Mouse (Mus musculus): Measurements from ENCODE around the gene Dzip1.

Gene Dzip1

DNA sequence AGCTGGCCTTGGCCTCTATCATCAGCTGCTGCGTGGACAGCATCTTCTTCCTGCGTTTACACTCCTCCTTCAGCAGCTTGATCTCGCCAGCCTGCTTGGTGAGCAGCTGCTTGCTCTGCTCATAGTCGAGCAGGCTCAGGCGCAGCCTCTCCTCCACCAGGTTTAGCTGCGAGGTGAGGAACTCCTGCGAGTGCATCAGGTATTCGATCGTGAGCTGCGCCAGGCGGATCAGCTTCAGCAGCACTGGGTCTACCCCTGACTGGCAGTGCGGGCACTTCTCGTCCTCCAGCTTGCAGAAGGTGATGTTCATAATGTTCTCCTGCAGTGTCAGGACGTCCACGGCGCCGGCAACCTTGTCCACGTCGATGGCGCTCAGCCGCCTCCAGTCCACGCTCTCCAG is 3.0 kb downstream of the Dzip1 start:
- no peak for DNase-seq

GRCm38 (mm10) chr14:118920654-118921053 is 4.6 kb downstream of the Dzip1 start:
- no peak for DNase-seq

- DNase-seq: no peak
Measured at GRCm38 (mm10) chr14:118919025-118919424, 6.2 kb downstream of the Dzip1 start.

DNA sequence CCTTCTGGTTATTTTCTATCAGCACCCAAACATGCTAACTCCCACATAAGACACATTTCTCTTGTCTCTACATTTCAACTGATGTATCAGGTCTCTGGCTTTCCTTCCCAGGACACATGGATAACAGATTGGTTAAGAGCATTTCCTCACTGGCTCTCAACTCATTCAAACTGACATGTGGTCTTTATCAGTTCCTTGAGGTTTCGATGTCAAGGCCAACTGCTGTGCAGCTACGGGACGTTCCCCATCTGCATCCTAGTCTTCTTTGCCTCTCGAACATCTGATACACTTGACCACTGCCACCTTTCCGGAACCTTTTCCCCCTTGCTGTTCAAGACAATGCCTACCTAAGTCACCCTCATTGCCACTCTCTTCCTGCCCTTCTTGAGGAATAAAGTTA is 11.6 kb downstream of the Dzip1 start:
- DNase-seq: no peak

DNA sequence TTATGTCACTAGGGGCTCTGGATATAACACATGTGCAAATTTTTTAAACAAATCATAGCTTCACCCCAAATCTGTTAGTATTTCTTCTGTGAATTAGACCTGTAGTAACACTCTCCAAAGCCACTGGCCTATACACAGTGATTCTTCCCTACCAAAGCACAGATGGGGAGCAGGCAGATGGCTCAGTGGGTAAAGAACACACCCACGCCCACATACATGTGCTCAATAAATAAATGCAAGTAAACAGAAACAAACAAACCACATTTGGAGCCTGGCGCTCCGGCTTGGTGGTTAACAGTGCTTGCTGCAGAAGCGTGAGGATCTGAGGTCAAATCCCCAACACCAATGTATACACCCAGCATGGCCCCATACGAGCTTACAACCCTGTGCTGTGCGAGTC is 13.7 kb downstream of the Dzip1 start:
- no peak for DNase-seq

GRCm38 (mm10) chr14:118910332-118911222 is 14.7 kb downstream of the Dzip1 start:
- peak; percentile 73 to 79 for DNase-seq

DNA sequence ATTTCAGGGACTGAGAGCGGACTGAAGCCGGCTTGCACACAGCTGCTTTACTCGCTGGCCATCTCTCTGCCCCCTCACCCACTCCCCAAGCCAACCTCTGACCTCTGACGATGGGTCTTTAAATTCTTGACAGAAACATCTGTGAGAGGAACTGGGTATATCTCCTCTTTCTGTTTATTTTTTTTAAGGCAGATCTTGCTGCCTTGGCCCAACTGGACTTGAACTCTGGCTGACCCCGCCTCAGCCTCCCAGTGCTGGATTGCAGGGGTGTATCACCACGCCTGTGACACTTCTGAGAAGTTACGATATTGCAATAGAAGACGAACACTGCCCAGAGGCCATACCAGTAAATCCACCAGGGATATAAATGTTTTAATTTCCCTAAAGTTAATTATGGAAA is 15.4 kb downstream of the Dzip1 start:
- peak; percentile 58 to 64 for DNase-seq

DNA sequence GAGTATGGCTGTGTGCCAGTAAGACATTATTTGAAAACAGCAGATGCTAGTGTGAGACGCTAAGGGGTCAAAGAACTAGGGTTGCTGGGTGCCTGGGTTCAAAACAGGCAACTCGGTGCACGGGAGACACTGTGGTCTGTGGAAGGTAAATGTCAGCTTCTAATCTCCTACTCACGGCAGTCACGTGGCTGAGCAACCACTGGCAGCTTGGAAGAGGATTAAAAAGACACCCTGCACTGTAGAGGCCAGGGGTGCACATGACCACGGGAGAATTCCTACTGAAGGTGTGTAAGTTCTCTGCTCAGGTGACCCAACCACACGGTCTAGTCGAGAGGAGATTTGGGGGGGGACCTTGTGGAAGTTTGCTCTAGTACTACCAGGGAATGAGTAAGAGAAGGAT is 17.7 kb downstream of the Dzip1 start:
- no peak for DNase-seq

DNA sequence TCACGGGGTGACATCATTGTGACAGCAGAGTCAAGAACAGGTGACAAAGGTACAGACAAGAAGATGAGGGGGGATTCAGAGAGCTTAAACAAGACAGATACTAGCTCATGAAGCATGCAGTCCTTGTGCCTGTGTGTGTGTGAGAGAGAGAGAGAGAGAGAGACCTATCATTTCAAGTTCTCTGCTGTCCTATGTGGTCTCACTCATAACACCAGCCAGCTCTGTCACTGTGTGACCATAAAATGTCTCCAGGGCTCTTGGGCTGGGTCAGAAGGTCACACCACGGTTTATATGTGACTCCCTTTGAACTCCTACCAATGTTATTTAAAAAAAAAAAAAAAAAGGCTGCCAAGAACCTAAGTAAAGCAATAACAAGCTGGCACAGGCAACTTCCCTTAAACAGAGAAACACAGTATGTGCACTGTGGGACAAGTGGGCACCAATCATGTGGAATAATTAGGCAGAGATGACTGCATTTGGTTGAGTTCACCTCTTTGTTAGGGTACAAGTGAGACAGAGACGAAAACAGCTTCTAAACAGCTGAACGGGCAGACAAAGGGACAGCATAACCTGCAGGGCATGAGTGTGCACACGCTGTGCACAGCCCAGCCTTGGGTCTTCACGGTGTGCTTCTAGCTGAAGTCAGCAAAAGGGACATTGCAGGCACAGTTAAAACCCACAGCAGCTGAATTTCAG is 21.2 kb downstream of the Dzip1 start:
- no peak for DNase-seq

DNA sequence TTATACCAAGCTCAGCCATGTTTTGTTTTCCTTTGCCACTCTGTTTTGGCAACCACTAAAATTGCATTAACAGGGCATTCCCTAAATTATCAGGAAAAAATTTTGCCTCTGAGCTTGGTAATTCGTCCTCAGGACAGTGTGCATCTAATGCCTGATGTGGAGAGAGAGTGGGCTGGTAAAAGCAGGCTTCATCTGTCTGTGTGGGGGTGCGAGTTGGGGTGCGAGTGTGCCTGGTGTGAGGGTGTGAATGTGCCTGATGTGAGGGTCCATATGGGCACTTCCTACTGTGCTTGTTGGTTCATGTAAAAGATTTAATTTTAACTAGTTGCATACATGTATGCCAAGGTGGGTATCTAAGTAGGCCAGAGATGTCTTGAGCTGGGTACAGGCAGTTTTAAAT is 21.9 kb downstream of the Dzip1 start:
- no peak for DNase-seq

DNA sequence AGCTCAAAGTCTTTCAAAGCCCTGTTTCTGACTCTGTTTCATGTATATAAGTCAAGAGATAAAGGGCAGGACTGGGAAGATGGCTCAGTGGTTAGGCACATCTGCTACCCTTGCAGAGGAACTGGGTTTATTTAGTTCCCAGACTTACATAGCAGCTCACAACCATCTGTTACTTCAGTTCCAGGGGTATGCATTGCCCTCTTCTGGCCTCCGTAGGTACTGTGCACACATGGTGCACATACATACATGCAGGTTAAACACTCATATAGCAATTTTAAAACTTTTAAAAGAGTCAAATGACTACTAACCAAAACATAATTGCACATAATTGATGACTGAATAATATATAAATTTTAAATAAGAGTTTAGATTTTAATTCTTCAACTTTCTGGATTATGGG is 24.3 kb downstream of the Dzip1 start:
- DNase-seq: no peak

GRCm38 (mm10) chr14:118899940-118900339 is 25.3 kb downstream of the Dzip1 start:
- DNase-seq: peak in 1 of 2 experiments; percentile 13

DNA sequence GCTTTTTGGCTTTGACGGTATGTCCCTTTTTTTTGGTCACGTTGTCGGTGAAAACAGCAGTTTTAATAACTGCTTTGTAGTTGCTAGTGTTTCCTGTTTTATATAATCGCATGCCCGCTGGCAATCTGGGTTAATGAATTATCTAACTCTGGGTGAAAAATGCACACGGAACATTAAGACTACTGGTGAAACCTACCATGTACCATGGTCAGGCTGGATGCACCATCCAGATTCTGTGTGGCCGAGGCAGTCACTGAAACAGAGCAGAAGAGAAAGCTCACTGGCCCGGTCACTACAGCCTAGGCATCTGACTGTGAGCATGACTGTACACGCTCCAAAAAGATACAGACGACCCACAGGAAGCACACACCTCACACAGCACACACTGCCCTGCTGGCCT is 29.6 kb downstream of the Dzip1 start:
- DNase-seq: no peak

GRCm38 (mm10) chr14:118895228-118895627 is 30.0 kb downstream of the Dzip1 start:
- no peak for DNase-seq

DNA sequence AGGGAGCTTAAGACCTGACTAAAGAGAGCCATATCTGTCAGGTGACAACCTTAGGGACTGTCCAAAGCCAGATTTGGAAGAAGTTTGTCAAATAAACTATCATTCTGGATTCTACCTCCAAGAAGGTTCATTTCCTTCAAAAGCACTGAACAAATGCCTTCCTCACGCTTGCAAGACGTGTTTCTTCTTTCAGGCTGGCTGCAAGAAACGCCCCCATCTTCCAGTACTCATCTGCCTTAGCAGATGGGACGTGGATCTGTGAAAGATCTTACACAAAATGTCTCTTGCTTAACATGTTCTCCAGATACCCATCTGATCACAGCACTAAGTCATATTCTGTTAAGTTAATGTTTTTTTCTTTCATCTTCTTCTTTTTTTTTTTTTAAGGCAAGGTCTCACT is 35.2 kb downstream of the Dzip1 start:
- DNase-seq: no peak

- no peak for DNase-seq
Measured at GRCm38 (mm10) chr14:118884250-118884556, 41.1 kb downstream of the Dzip1 start.

DNA sequence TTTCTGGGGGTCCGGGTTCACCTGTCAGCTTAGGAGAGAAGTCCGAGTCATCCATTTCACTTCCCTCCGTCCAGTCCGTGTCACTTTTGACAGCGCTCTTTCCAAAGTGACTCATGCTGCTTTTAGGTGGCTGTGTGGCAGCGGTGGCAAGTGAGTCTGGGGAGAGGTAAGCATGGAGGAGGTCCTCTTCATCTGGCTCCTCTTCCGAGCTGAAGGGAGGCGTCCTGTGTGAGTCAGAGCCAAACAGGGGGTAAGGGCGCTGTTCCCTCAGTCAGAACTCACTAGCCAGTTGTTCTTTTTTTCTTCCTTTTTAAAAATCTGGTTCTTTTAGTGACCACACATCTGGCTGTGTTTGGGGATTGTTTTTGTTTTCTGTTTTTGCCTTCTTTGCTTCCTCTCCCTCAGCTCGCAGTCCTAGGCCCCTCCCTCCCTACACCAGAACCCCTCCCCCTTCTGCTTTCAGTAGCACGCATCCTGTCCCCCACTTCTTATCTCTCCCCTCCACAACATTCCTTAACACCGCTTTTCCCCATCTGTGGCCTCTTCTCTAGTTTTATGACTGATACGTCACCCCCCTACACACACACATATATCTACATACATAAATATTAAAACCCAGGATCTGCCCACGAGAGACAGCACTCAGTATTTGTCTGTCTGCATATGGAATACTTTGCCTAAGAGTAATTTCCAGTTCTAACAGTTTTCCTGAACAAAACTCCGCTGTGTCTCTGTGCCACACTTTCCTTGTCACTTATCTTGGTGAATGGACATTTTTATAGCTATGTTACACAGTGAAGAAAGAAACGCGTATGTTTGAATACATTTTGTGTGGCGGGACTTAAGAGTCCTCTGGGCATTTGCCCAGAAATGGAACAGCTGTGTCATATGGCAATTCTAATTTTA is 41.7 kb downstream of the Dzip1 start:
- DNase-seq: no peak

DNA sequence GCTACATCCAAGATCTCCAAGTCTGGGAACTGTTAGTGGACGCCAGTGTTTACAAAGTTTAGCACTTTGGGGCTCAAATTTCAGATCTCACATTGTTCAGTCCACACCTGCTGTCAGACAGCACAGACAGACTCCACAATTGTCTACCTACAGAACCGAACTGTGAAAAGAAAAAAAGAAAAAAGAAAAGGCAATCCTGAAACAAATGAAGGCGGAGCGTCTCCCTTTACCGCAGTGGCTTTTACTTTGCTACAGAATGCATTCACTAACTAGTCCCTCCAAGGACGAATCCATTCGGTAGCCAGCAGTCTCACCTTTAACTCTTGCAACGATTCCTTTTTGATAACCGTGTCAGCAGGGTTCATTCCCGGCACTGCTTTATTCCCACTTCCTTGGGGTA is 44.6 kb downstream of the Dzip1 start:
- no peak for DNase-seq

DNA sequence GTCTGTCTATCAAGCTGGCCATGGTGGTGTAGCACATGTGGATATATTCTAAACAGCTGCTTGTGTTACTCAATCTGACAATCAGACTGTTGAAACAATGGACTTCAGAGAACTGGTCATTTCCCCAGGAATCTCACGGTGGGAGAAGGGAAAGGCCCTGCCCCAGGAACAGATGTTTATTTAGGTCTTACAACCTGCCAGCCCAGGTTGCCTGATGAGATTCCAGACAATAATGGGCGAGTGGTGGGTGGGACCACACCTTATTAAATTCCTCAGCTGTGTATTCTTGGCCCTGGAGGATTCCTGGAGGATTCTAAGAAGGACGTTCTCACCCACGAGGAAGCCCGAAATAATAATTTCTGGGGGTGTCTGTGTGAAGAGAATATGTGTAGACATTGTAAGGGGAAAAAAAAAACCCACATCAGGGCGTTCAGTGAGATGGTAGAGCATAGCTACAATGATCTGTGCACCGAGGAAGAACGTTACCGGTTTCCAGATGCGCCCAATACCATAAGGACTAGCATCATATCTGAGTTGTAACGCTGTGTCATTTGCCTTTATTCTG is 46.8 kb downstream of the Dzip1 start:
- DNase-seq: no peak

DNA sequence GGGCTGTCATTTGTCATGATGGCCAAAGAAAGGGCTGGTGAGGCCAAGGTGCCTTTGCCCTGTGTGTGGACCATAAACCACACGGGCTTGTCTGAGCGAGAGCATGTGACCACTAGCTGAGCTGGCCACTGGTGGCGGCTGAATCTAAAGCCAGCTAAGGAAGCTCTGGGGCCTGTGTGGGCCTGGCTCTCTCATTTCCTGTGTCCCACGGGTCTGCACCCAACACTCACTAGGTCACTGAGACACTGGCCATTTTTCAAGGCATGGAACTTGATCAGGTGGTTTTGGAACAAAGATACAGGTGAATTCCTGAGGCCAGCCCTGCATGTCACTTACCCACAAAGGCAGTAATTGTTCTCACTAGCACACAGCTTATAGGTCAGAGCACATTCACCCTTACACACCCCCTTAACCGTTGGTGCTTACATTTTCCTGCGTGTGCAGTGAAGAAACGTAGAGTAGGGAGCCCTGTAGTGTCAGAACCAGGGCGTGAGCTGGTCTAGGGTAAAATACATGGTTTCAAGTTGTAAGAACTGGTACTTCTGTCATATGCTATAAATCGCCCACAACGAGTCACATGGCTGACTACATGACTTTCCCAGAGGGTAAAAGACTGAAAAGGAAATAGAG is 50.4 kb downstream of the Dzip1 start:
- no peak for DNase-seq

DNA sequence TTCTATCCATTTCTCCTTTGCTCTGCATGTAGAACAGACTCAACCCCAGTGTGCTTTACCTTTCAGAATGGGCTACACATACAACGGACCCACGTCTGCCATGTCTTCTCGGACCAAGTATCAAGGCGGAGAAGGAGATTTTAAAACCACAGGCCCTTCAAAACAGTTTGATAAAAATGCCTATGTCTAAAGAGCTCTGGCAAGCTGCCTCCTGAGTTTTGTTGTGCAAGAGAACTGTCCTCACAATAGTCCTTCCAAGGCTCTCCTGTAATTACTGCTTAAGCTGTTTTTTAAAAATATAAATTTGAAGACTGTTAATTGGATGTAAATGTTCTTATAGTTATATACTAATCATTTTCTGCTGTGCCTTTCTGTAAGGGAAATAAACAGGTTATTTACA is 51.1 kb downstream of the Dzip1 start:
- DNase-seq: no peak

GRCm38 (mm10) chr14:118869712-118870111 is 55.5 kb downstream of the Dzip1 start:
- no peak for DNase-seq
